15 mouse cellular contexts compared by ENCODE assay signal in genomic region chr12:33174171-33174570, GRCm38 (mm10). TPM values are rescaled to one million over a fixed set of nuclear protein-coding genes. Genes with fewer than 3 reads are reported as not detected.
A peak's percentile ranks its signal among the peaks of the same experiment; 100 is the strongest.
DNase-seq lines count a peak whose midpoint lies in the region; ATAC-seq and TF ChIP-seq lines count a peak whose summit lies in the region.
"Had no signal": no experiment of that assay in that cellular context is flagged by ENCODE, and none has a peak within 500 bp of the region (broad histone marks: within the 10 kb centered on the region; RNA-seq: fewer than 3 reads in every experiment).

No protein-coding gene starts in this region.

- no peak for ATAC-seq in liver, postnatal 0 days
- ATAC-seq in CD4-positive, CD25-positive, alpha-beta regulatory T cell, adult 4 months: peak; percentile 18

- intact Hi-C loops in gastrocnemius, adult 2 months (cut with DNase I): no loop called here
- intact Hi-C loops in left cerebral cortex, postnatal 4 days (cut with DNase I): no loop called here

- H3K79me2 ChIP-seq in liver, adult 2 months (ENCODE audit: control insufficient read depth, insufficient read depth, low read length): peaks cover 18% of the 10 kb centered on the region; the same call in 1 of the 2 replicates

- H3K4me3 ChIP-seq in gastrocnemius, adult 2 months: no peak overlapping the region
- H3K4me3 ChIP-seq in liver, adult 2 months (ENCODE audit: insufficient read depth, low read depth, low read length): no peak overlapping the region
- no peak overlapping the region for H3K4me3 ChIP-seq in liver, postnatal 0 days (ENCODE audit: low read depth, low read length)
- H3K4me3 ChIP-seq: embryonic facial prominence, embryonic 12.5 days had no signal

- no peak for TF ChIP-seq EP300 in liver, postnatal 0 days (IDR thresholded peaks at IDR 0.05; ENCODE audit: low read depth)

- peaks cover 18% of the 10 kb centered on the region for H3K4me1 ChIP-seq in liver, adult 2 months (ENCODE audit: control insufficient read depth, insufficient read depth, low read length)
- peaks cover 20% of the 10 kb centered on the region; the same call in 1 of the 2 replicates for H3K4me1 ChIP-seq in liver, postnatal 0 days (ENCODE audit: insufficient read depth)

- H3K27ac ChIP-seq in gastrocnemius, adult 2 months: peak overlapping the region; percentile 38
- H3K27ac ChIP-seq in liver, adult 2 months (replicated peaks; ENCODE audit: insufficient read depth, low read depth, low read length): no peak overlapping the region
- no peak overlapping the region for H3K27ac ChIP-seq in liver, postnatal 0 days (ENCODE audit: low read depth)
- H3K27ac ChIP-seq: embryonic facial prominence, embryonic 12.5 days had no signal

- no peaks in the 10 kb centered on the region for H3K36me3 ChIP-seq in liver, adult 2 months (ENCODE audit: control insufficient read depth, insufficient read depth, low read length)
- H3K36me3 ChIP-seq in liver, postnatal 0 days (replicated peaks; ENCODE audit: insufficient read depth, low read length): no peaks in the 10 kb centered on the region
- H3K36me3 ChIP-seq: embryonic facial prominence, embryonic 12.5 days had no signal

- TF ChIP-seq POLR2A in liver, adult 2 months (IDR thresholded peaks at IDR 0.05; ENCODE audit: extremely low read depth, insufficient read depth, low read length): no peak

- TF ChIP-seq CTCF in gastrocnemius, adult 2 months (IDR thresholded peaks at IDR 0.05): no peak
- no peak for TF ChIP-seq CTCF in liver, adult 2 months (IDR thresholded peaks at IDR 0.05; ENCODE audit: low read depth, low read length)
- TF ChIP-seq CTCF in liver, postnatal 0 days (IDR thresholded peaks at IDR 0.05; ENCODE audit: low read depth): no peak

- no peaks in the 10 kb centered on the region for H3K9me3 ChIP-seq in liver, postnatal 0 days (ENCODE audit: low read length)
- H3K9me3 ChIP-seq: embryonic facial prominence, embryonic 12.5 days had no signal

- 36% methylated on average over 7 of the region's 7 CpGs for WGBS in liver, adult 2 months
- 77% methylated on average over 7 of the region's 7 CpGs for WGBS in liver, postnatal 0 days (ENCODE audit: insufficient replicate concordance)

- no peaks in the 10 kb centered on the region for H3K27me3 ChIP-seq in liver, adult 2 months (ENCODE audit: control insufficient read depth, insufficient read depth, low read length)
- H3K27me3 ChIP-seq in liver, postnatal 0 days (ENCODE audit: insufficient read depth, low read length): no peaks in the 10 kb centered on the region
- H3K27me3 ChIP-seq: embryonic facial prominence, embryonic 12.5 days had no signal

- H3K4me2 ChIP-seq in liver, postnatal 0 days (ENCODE audit: low read depth, low read length): no peak overlapping the region
- H3K4me2 ChIP-seq: embryonic facial prominence, embryonic 12.5 days; heart, embryonic 11.5 days had no signal

- H3K9ac ChIP-seq in liver, adult 2 months (ENCODE audit: low read depth, low read length): no peak overlapping the region
- H3K9ac ChIP-seq in liver, postnatal 0 days (replicated peaks): no peak overlapping the region
- H3K9ac ChIP-seq: embryonic facial prominence, embryonic 12.5 days had no signal

- no peak for DNase-seq in gastrocnemius, adult 2 months
- no peak for DNase-seq in gastrocnemius, postnatal 25 days
- peak; percentile 69 for DNase-seq in liver, adult 2 months (ENCODE audit: extremely low read depth, low read depth, low spot score)
- DNase-seq in liver, postnatal 0 days: no peak
- peak; percentile 25 for DNase-seq in kidney, postnatal 10 days
- no peak for DNase-seq in spleen, adult 18-20 months
- no peak for DNase-seq in left cerebral cortex, postnatal 4 days
- DNase-seq: adrenal gland, postnatal 25 days; cerebellum, adult 9-11 months; gastrocnemius, postnatal 36 days; heart, postnatal 36 days; thymus, postnatal 4 days had no signal

RNA-seq across cellular contexts. Expression of gene Atxn7l1, which starts 26.7 kb away (rescaled TPM):
- 10 to 100 TPM; 20.4 to 23.9 TPM for total RNA-seq in gastrocnemius, adult 2 months (2021)
- total RNA-seq in gastrocnemius, postnatal 25 days (2021): 10 to 100 TPM; 16.4 to 17.7 TPM
- 6.1 and 7.9 TPM in 2 replicates for total RNA-seq in liver, adult 2 months (2014; rRNA removed)
- polyA plus RNA-seq in liver, adult 2 months (2012; rRNA removed): 10.1 and 16.2 TPM in 2 replicates
- polyA plus RNA-seq in liver, postnatal 0 days (2015; fragmentation: Nextera tagmentation; extraction: Ambion mirVana): 7.2 and 8.5 TPM in 2 replicates
- 10 to 100 TPM; 75.6 to 87.7 TPM for polyA plus RNA-seq in CD4-positive, CD25-positive, alpha-beta regulatory T cell, adult 4 months (2017; shearing (Covaris generic))
- 10 to 100 TPM; 61.4 to 62.9 TPM for total RNA-seq in left cerebral cortex, postnatal 4 days (2021)

Comparison
In these comparisons a context has a peak if more than half of its experiments do, and no peak if none do; other contexts are left out.
1. DNase-seq: peak in liver, adult 2 months (single experiment) and kidney, postnatal 10 days (single experiment); none in gastrocnemius, adult 2 months (single experiment), gastrocnemius, postnatal 25 days (single experiment), liver, postnatal 0 days (single experiment), spleen, adult 18-20 months (0 of 2) and left cerebral cortex, postnatal 4 days (single experiment).